Mouse (Mus musculus): ENCODE results near the gene Sdad1. TPM values are rescaled to one million over a fixed set of nuclear protein-coding genes. Genes with fewer than 3 reads are reported as not detected.
"Not testable (repeated sequence)": the region's sequence is repeated elsewhere in the genome, so short reads cannot be mapped to it uniquely, and the experiment has no call there.

Sdad1 gene
- polyA plus RNA-seq (2015; fragmentation: Nextera tagmentation; extraction: Ambion mirVana), result 31.8 TPM in 2 replicates

DNA sequence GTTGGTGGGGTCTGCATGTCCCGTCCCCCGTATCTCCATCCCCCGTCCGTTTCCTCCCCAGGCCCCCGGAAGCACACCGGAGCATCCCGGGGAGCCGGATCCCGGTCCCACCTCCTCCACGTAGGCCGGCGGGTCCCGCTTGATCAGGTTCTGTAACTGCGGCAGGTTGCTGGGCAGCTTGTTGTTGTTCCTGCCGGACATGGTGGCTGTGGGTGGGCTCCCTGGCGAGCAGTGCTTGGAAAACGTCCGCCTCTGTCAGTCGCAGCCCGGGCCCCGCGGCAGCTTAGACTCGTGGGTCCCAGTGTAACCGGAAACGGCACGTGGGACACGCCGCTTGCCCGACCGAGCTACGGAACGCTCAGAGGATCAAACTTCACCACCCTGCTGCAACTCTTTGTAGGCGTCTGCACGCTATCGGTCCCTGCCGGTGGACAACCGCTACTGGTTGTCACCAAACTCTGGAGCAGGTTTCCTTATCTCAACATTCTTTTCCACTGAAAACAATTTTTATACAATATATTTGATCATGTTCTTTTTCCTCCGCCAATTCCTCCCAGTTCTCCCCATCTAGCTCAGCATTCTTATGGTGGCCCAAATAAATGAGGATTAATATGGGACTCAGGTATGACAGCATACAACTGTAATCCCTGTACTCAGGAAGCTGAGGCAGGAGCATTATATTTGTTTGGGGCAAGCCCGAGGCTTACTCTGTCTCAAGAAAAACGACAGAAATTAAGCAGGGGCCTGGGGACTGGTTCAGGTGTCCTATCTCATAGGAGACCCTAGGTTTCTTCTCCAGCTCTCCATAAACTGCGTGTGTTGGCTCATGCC lies at the start of gene Sdad1:
Gene Sdad1 (minus strand): TSS at position 799 of the 831 bp plus-strand sequence.
- Histone ChIP-seq H3K9me3 (no peaks in the 10 kb centered on the region), H3K36me3 (replicated peaks) (peaks cover 9% of the 10 kb centered on the region), H3K27ac (peak within 1 kb of the TSS; percentile 68), H3K4me1 (peaks cover 23% of the 10 kb centered on the region), H3K27me3 (replicated peaks) (no peaks in the 10 kb centered on the region), H3K4me2 (peak within 1 kb of the TSS; percentile 71), H3K4me3 (peak within 1 kb of the TSS; percentile 78), H3K9ac (peak within 1 kb of the TSS; percentile 68)
- ATAC-seq (replicated peaks), result peak; percentile 98
- WGBS, result 2% methylated on average over 41 of the region's 41 CpGs

DNA sequence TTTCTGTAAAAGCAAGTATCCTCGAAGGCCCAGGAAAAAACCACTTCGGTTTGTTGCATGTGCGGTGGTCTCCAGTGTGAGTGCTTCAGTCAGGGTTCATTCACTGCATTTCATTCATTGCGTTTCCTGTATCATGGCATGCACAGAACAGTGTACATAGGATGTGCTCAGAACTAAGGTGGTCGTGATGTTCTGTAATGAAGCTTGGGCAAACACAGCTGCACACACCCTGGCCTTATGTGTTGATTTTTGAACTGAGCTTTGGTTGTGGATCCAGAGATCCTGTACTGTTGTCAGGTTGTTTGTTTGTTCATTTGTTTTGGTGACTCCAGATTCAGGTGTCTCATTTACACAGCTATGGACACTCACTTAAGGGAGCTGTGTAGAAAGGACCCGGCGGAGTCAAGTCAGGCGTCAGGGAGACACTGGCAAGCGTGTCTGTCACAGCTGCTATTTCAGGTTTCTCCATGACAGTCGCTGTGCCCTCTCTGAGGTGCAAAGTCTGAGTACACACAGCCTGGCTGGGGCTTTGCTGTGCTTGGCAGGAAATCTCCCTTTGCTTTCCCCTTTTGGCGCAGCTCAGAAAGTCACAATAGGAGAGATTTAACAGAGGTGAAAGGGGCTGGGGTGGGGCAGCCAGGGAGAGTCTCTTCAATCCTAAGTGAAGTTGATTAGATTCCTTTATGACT lies 48.6 kb upstream of the Sdad1 start:
- no peak overlapping the region for H3K27ac ChIP-seq
- H3K4me2 ChIP-seq, result no peak overlapping the region
- H3K9me3 ChIP-seq, result no peaks in the 10 kb centered on the region
- H3K4me3 ChIP-seq, result no peak overlapping the region
- 77% methylated on average over 11 of the region's 11 CpGs for WGBS
- ATAC-seq (replicated peaks), result no peak
- H3K4me1 ChIP-seq, result peaks cover 3% of the 10 kb centered on the region; the same call in 1 of the 2 replicates
- H3K36me3 ChIP-seq (replicated peaks), result no peaks in the 10 kb centered on the region
- H3K27me3 ChIP-seq (replicated peaks), result no peaks in the 10 kb centered on the region
- H3K9ac ChIP-seq, result no peak overlapping the region

DNA sequence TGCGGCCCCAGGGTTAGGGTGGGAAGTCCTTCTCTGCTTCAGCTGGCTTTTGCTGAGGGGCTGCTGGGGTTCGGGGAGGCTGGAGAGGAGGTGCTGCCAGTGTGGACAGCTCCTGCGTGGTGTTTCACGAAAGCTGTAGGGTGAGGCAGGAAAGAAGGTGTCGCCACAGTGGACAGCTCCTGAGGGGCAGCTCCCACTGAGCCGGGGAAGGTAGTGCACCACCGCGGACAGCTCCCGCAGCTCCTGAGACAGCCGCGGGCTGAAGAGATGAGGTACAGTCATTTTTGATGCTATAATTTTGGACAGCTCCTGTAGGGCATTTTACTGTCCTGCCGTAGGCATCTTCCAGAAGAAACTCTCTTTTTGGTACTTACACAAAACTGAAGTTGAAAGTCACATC lies 47.8 kb upstream of the Sdad1 start:
- Histone ChIP-seq H3K4me1 (peaks cover under 1% of the 10 kb centered on the region; the same call in 1 of the 2 replicates), H3K9me3 (no peaks in the 10 kb centered on the region), H3K4me3 (no peak overlapping the region), H3K36me3 (replicated peaks) (no peaks in the 10 kb centered on the region), H3K27me3 (replicated peaks) (no peaks in the 10 kb centered on the region), H3K27ac (no peak overlapping the region), H3K9ac (no peak overlapping the region), H3K4me2 (no peak overlapping the region)
- 58% methylated on average over 11 of the region's 12 CpGs for WGBS
- ATAC-seq (replicated peaks), result no peak

DNA sequence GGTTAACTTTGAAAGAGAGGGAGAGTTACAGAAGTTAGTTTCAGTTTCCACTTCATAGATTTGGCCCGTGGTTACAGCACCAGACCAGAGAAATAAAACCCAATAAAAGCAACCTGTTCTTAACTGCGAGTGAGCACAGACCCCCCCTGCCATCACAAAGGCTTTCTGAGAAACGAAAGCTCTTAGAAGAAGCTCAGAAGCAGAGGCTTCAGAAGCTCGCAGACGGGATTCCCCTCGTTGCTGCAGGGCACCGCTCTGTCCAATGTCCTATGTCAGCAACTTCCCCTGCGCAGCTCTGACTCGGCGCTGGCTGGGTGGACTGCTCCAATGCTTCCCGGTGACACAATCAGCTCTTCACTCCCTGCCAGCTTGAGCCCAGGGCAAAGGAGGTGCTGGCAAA lies 43.2 kb upstream of the Sdad1 start:
- peak overlapping the region; percentile 3; the same call in 1 of the 2 replicates for H3K4me2 ChIP-seq
- no peak overlapping the region for H3K9ac ChIP-seq
- no peaks in the 10 kb centered on the region for H3K9me3 ChIP-seq
- no peak overlapping the region for H3K4me3 ChIP-seq
- no peaks in the 10 kb centered on the region for H3K27me3 ChIP-seq (replicated peaks)
- peaks cover 5% of the 10 kb centered on the region; the same call in 1 of the 2 replicates for H3K4me1 ChIP-seq
- no peak for ATAC-seq (replicated peaks)
- no peaks in the 10 kb centered on the region for H3K36me3 ChIP-seq (replicated peaks)
- no peak overlapping the region for H3K27ac ChIP-seq
- 59% methylated on average over 11 of the region's 11 CpGs for WGBS

DNA sequence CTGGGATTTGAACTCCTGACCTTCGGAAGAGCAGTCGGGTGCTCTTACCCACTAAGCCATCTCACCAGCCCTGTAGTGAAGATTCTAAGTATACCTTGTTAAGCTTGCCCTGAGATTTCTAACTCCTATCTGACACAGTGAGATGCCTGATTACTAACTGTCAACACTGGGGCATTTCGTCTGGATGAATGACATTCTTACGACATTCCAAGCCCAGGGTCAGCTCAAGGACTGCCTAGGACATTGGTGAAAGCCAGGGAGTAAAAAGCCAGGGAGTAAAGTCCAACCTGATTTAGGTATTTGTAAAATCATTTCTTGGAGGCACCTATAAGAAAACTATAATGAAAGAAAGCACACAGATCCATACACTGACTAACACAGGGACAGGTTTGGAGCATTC lies 42.4 kb upstream of the Sdad1 start:
- not testable (repeated sequence) for H3K4me3 ChIP-seq; H3K4me1 ChIP-seq; ATAC-seq (replicated peaks); H3K4me2 ChIP-seq; H3K27me3 ChIP-seq (replicated peaks); H3K27ac ChIP-seq; H3K36me3 ChIP-seq (replicated peaks); H3K9me3 ChIP-seq; H3K9ac ChIP-seq
- 82% methylated on average over 4 of the region's 4 CpGs for WGBS

DNA sequence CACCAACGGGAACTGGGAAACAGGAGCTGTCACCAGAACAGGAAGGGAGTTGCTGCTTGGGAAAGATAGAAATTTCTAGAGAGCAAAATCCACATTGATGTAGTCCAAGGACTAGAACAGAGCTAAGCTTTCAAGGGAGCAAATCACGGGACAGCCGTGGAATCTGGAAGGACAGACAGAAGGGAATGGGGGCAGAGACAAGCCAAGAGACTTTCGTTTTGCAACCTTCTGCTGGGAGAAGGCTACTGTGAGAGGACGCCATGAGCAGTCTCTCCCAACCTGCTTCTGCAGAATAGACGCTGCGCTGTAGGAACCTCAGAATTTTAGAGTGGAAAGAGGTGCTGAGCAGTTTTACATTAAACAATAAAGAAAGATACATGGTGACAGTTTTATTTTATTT lies 39.5 kb upstream of the Sdad1 start:
- Histone ChIP-seq H3K4me3 (no peak overlapping the region), H3K4me2 (no peak overlapping the region), H3K4me1 (peaks cover 6% of the 10 kb centered on the region; the same call in 1 of the 2 replicates), H3K27me3 (replicated peaks) (no peaks in the 10 kb centered on the region), H3K27ac (no peak overlapping the region), H3K36me3 (replicated peaks) (no peaks in the 10 kb centered on the region), H3K9ac (no peak overlapping the region), H3K9me3 (no peaks in the 10 kb centered on the region)
- no peak for ATAC-seq (replicated peaks)
- WGBS, result 79% methylated on average over 7 of the region's 7 CpGs

DNA sequence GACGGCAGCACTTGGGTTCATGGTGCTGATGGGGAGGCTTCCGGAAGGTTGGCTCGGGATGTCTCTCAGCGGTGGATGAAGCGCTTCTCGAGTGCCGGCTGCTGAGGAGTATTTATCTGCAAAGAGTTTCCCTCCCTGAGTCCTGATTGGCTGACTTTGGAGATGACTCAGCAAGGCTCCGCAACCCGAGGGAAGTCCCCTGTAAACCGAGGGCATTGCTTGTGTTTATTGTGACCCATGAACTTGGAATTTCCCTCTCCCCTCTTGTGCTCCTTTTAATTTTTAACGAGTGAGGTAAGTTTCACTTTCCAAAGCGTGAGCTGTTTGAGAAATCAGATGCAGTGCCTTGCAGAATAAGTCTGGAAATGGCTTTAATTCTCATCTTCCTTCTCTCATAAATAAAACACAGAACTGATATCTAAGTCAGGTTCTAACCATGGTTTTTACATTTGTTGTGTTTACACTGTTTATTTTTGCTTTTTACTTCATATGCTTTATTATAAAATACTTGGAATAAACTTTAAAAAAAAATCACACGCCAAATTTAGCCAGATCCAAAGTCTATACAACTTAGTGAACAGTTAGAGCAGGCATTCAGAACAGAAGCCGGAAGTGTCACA lies 38.6 kb upstream of the Sdad1 start, which contains the start of gene Cxcl10:
Gene Cxcl10 (minus strand): TSS at position 96 of the 620 bp plus-strand sequence.
- H3K9ac ChIP-seq, result no peak within 1 kb of the TSS
- no peak within 1 kb of the TSS for H3K27ac ChIP-seq
- H3K4me3 ChIP-seq, result peak within 1 kb of the TSS; percentile 20
- peak; percentile 52; the same call in 1 of the 2 replicates for ATAC-seq (replicated peaks)
- no peaks in the 10 kb centered on the region for H3K9me3 ChIP-seq
- H3K27me3 ChIP-seq (replicated peaks), result no peaks in the 10 kb centered on the region
- 22% methylated on average over 14 of the region's 14 CpGs for WGBS
- no peaks in the 10 kb centered on the region for H3K36me3 ChIP-seq (replicated peaks)
- peak within 1 kb of the TSS; percentile 50 for H3K4me2 ChIP-seq
- peaks cover 6% of the 10 kb centered on the region; the same call in 1 of the 2 replicates for H3K4me1 ChIP-seq

DNA sequence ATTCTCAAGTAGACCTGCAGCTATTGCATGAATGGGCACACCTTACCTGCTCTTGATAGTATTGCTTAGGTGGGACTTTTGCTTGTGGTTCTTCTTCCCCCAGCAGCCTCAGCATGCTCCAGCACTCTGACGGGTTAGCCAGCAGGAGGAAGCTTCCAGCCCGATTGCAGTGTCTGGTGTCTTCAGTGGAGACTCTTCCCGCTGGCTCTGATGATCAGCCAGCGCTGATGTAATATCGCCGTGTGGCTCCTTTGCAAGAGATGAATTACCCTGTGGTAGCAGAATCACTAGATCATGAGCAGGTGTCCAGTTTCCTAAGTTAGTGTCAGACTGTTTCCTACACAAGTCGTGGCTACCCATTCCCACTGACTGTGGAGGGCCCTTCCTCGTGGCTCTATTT lies 34.7 kb upstream of the Sdad1 start:
- Histone ChIP-seq H3K4me1 (peaks cover 6% of the 10 kb centered on the region; the same call in 1 of the 2 replicates), H3K4me2 (no peak overlapping the region), H3K27me3 (replicated peaks) (no peaks in the 10 kb centered on the region), H3K4me3 (no peak overlapping the region), H3K36me3 (replicated peaks) (no peaks in the 10 kb centered on the region), H3K27ac (no peak overlapping the region), H3K9ac (no peak overlapping the region), H3K9me3 (no peaks in the 10 kb centered on the region)
- 91% methylated on average over 8 of the region's 8 CpGs for WGBS
- ATAC-seq (replicated peaks), result no peak

DNA sequence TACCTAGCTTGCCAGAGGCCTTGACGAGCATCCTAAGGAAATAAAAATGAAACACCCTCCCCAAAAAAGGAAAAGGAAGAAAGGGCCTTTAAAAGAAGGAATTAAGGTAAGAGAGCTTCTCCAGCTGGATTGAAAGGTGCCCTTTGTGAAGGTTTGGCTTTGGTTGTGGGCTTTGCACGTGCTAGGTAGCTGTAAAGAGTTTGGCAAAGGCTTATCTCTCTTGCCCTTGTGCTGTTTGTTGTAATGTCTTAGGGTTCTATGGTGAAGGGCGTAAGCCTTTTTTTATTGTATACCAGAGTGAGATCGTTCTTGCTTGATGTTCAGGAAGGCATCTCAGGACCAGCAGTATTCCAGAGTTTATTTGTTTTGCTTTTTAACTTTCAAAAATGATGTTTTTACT lies 30.3 kb upstream of the Sdad1 start:
- 76% methylated on average over 4 of the region's 4 CpGs for WGBS
- Histone ChIP-seq H3K4me2 (no peak overlapping the region), H3K4me3 (no peak overlapping the region), H3K36me3 (replicated peaks) (no peaks in the 10 kb centered on the region), H3K4me1 (no peaks in the 10 kb centered on the region), H3K27me3 (replicated peaks) (no peaks in the 10 kb centered on the region), H3K9ac (no peak overlapping the region), H3K9me3 (no peaks in the 10 kb centered on the region), H3K27ac (no peak overlapping the region)
- no peak for ATAC-seq (replicated peaks)

DNA sequence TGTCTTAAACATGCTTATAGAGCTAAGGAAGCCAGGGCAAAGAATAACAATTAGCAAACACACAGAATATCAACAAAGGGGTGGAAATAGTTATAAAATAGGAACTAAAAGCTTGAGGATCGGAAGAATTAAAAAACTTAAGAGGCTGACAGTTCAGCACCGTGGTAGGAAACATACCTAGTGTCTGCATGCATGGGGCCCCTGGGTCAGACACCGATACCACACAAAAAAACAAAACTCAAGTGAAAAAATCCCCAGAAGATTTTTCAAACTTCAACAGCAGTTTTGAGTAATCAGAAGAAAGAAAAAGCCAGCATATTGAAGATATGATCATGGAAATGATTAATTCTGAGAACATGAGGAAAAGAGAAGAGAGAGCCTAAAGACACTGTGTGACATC lies 26.5 kb upstream of the Sdad1 start:
- no peak for ATAC-seq (replicated peaks)
- H3K27ac ChIP-seq, result no peak overlapping the region
- H3K9me3 ChIP-seq, result no peaks in the 10 kb centered on the region
- no peak overlapping the region for H3K4me3 ChIP-seq
- WGBS, result 86% methylated on average over 3 of the region's 3 CpGs
- no peaks in the 10 kb centered on the region for H3K27me3 ChIP-seq (replicated peaks)
- H3K36me3 ChIP-seq (replicated peaks), result no peaks in the 10 kb centered on the region
- no peaks in the 10 kb centered on the region for H3K4me1 ChIP-seq
- H3K4me2 ChIP-seq, result no peak overlapping the region
- no peak overlapping the region for H3K9ac ChIP-seq

DNA sequence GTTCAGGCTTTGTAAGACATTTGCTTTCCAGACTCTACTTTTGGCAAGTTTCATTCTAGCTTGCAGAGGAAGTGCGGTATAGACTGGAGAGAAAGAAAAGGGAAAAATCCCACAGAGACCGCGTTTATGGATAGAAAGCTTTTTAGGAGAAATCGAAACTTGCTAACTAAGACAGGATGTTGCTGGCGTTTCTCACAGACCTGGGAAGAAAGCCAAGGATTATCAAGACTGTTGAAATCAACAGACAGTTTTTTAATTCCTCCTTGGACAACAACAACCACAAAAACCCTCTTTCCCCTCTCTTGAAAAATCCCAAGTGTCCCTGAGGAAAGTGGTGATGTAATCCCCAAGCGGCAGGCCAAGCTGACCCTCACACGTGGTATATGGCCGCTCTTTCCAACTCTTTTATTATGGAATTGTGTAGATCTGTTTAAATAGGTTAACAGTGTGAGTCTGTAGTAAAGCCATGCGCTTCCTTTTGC lies 22.1 kb upstream of the Sdad1 start:
- 72% methylated on average over 9 of the region's 9 CpGs for WGBS
- Histone ChIP-seq H3K4me2 (no peak overlapping the region), H3K27me3 (replicated peaks) (no peaks in the 10 kb centered on the region), H3K9ac (no peak overlapping the region), H3K36me3 (replicated peaks) (no peaks in the 10 kb centered on the region), H3K27ac (no peak overlapping the region), H3K9me3 (no peaks in the 10 kb centered on the region), H3K4me3 (no peak overlapping the region), H3K4me1 (no peaks in the 10 kb centered on the region)
- no peak for ATAC-seq (replicated peaks)

All from midbrain, embryonic 15.5 days (tissue).